In genomic region chr5:113829566-113830291, GRCm38 (mm10) we compare ENCODE assay signal across 1 mouse cellular context.
TF ChIP-seq lines count a peak whose summit lies in the region.

No protein-coding gene starts in this region.

TF ChIP-seq in CH12.LX, 34 proteins besides CTCF, POLR2A, EP300 and RAD21:
- TF ChIP-seq NRF1 (IDR thresholded peaks at IDR 0.05; ENCODE audit: low read depth, low read length) (peak; percentile 69), MAZ (IDR thresholded peaks at IDR 0.05; ENCODE audit: low read depth, low read length) (peak; percentile 77; the same call in 1 of the 2 replicates), JUND (conservative IDR thresholded peaks at IDR 0.05; ENCODE audit: low read depth, low read length) (no peak), CHD2 (IDR thresholded peaks at IDR 0.05; ENCODE audit: low read length) (no peak), KAT2A (IDR thresholded peaks at IDR 0.05; ENCODE audit: insufficient replicate concordance, low read length) (no peak), NELFE (IDR thresholded peaks at IDR 0.05; ENCODE audit: low read depth, low read length) (no peak; the same call in 1 of the 2 replicates), SIN3A (IDR thresholded peaks at IDR 0.05; ENCODE audit: low read length) (no peak), POLR2AphosphoS2 (IDR thresholded peaks at IDR 0.05; ENCODE audit: low read depth, low read length) (no peak), MYC (IDR thresholded peaks at IDR 0.05; ENCODE audit: low read depth, low read length) (no peak), JUN (IDR thresholded peaks at IDR 0.05; ENCODE audit: insufficient read depth, low read depth, low read length) (no peak), MAX (IDR thresholded peaks at IDR 0.05; ENCODE audit: low read length) (no peak), USF2 (conservative IDR thresholded peaks at IDR 0.05; ENCODE audit: low read depth, low read length) (no peak), HCFC1 (IDR thresholded peaks at IDR 0.05; ENCODE audit: low read depth, low read length) (peak; percentile 37), TBP (conservative IDR thresholded peaks at IDR 0.05; ENCODE audit: low read depth, low read length) (peak; percentile 56; the same call in 1 of the 2 replicates), PAX5 (IDR thresholded peaks at IDR 0.05; ENCODE audit: low read length) (no peak), RCOR1 (conservative IDR thresholded peaks at IDR 0.05; ENCODE audit: low read depth, low read length) (0 out of 2 replicates have a peak, but pooled peaks have one; percentile 11), MAFK (IDR thresholded peaks at IDR 0.05; ENCODE audit: insufficient replicate concordance, low read length) (no peak; the same call in 1 of the 2 replicates), ZNF384 (IDR thresholded peaks at IDR 0.05; ENCODE audit: low read depth, low read length) (no peak), IRF4 (IDR thresholded peaks at IDR 0.05; ENCODE audit: low read depth, low read length) (no peak), E2F4 (IDR thresholded peaks at IDR 0.05; ENCODE audit: insufficient replicate concordance, low read depth, low read length) (0 out of 2 replicates have a peak, but pooled peaks have one; percentile 55), USF1 (IDR thresholded peaks at IDR 0.05; ENCODE audit: low read depth, low read length) (no peak), ZC3H11A (IDR thresholded peaks at IDR 0.05; ENCODE audit: low read depth, low read length) (no peak), BHLHE40 (IDR thresholded peaks at IDR 0.05; ENCODE audit: low read depth, low read length) (peak; percentile 58), GABPA (IDR thresholded peaks at IDR 0.05; ENCODE audit: insufficient replicate concordance, low read depth, low read length) (no peak), UBTF (IDR thresholded peaks at IDR 0.05; ENCODE audit: low read depth, low read length) (no peak), TCF12 (IDR thresholded peaks at IDR 0.05; ENCODE audit: low read depth, low read length) (no peak), SMC3 (IDR thresholded peaks at IDR 0.05; ENCODE audit: low read depth, low read length) (no peak), ELF1 (IDR thresholded peaks at IDR 0.05; ENCODE audit: low read depth, low read length) (no peak), ZKSCAN1 (IDR thresholded peaks at IDR 0.05; ENCODE audit: borderline replicate concordance, low read depth, low read length) (no peak), CHD1 (IDR thresholded peaks at IDR 0.05; ENCODE audit: low read depth, low read length) (0 out of 2 replicates have a peak, but pooled peaks have one; percentile 23), ZMIZ1 (IDR thresholded peaks at IDR 0.05; ENCODE audit: low read depth, low read length) (0 out of 2 replicates have a peak, but pooled peaks have one; percentile 61), MXI1 (IDR thresholded peaks at IDR 0.05; ENCODE audit: low read depth, low read length) (no peak), ETS1 (conservative IDR thresholded peaks at IDR 0.05; ENCODE audit: low read depth, low read length) (no peak), MEF2A (IDR thresholded peaks at IDR 0.05; ENCODE audit: borderline replicate concordance, low read depth, low read length) (no peak)
